Mouse (Mus musculus): ENCODE measurements around the gene Prkn. TPM values are rescaled to one million over a fixed set of nuclear protein-coding genes. Genes with fewer than 3 reads are reported as not detected.

Gene Prkn
- polyA plus RNA-seq, 1 experiment = 1.00 TPM

DNA sequence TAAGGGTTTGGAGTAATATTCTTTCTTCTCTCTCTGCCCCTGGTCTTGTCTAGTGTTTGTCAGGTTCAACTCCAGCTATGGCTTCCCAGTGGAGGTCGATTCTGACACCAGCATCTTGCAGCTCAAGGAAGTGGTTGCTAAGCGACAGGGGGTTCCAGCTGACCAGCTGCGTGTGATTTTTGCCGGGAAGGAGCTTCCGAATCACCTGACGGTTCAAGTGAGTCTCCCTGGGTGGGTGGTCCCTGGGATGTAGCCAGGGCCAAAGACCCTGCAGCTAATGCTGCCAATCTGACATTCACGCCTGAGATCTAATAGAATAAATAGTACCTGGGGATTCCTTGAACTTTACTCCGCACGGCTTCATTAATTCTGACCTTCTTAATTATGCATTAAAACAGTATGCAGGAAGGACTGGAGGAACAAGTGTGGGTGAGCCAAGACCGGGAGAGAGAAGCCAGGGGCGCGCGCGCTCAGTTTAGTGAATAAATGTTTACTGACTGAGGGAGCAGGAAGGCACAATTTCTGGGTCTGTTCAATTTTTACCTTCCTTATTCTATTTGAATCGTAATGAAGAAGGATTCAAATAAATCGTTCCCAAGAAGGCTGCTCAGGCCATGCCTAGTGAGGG lies 227.0 kb downstream of the Prkn start:
- no peak for TF ChIP-seq FLI1 (IDR thresholded peaks at IDR 0.05; ENCODE audit: low read length)
- no peak for TF ChIP-seq GATA1 (IDR thresholded peaks at IDR 0.05; ENCODE audit: borderline replicate concordance, low read length)
- H3K27me3 ChIP-seq (replicated peaks) = no peaks in the 10 kb centered on the region
- H3K4me1 ChIP-seq = no peaks in the 10 kb centered on the region
- no peaks in the 10 kb centered on the region for H3K9me3 ChIP-seq
- no peak overlapping the region for H3K4me3 ChIP-seq (replicated peaks)
- no peaks in the 10 kb centered on the region for H3K36me3 ChIP-seq (replicated peaks; ENCODE audit: low read length)

DNA sequence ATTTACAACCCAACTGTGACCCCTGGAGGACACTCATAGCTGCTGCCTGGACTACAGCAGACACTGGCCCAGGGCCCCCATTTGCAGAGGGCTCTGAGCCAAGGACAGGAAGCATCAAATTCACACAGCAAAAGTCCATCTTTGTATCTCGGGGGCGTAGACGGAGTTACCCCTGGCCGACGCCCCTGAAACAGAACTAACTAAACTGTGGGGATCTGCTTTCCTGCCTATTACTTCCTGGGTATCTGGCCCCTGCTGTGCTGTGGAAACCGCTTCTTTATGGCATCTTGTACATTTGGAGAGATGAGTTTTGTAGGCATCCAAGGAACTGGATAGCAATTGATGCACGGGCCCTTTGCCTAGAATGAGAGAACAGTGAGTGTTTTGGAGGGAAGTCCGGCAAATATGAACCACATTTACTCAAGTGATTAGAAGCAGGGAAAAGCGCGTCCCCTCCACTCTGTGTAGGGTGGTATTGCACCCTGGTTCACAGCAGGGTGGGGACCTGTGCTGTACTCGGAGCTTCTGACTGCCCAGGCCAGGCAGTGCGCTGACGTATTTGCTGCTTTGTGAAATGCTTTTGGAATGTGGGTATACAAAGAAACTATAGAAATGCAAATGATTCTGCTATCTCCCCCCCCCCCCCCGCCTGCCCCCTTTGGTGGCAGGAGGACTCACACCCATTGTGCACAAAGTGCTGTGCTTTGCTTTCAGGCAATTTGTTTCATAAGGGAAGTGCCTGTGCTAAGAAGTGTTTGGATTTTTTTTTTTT lies 227.7 kb downstream of the Prkn start:
- H3K4me1 ChIP-seq = no peaks in the 10 kb centered on the region
- TF ChIP-seq FLI1 (IDR thresholded peaks at IDR 0.05; ENCODE audit: low read length) = no peak
- TF ChIP-seq GATA1 (IDR thresholded peaks at IDR 0.05; ENCODE audit: borderline replicate concordance, low read length) = no peak
- no peak overlapping the region for H3K4me3 ChIP-seq (replicated peaks)
- no peaks in the 10 kb centered on the region for H3K36me3 ChIP-seq (replicated peaks; ENCODE audit: low read length)
- H3K9me3 ChIP-seq = no peaks in the 10 kb centered on the region
- H3K27me3 ChIP-seq (replicated peaks) = no peaks in the 10 kb centered on the region

DNA sequence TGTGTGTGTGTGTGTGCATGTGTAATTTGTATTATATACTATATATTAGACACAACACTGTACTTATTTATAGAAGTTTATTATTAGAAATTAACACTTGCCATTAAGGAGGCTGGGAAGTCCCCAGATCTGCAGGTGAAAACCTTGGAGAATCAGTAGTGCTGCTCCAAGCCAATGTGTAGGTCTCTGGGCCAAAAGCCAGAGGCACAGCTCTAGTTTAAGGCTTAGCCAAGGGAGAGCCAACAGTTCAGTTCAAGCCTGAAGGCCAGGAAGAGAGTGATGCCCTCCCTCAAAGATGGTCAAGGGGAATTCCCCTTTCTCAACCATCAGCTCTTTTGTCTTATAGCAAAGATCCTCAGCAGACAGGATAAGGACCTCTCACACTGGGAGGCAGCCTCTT lies 230.8 kb downstream of the Prkn start:
- no peaks in the 10 kb centered on the region for H3K4me1 ChIP-seq
- H3K9me3 ChIP-seq = no peaks in the 10 kb centered on the region
- no peak overlapping the region for H3K4me3 ChIP-seq (replicated peaks)
- no peak for TF ChIP-seq GATA1 (IDR thresholded peaks at IDR 0.05; ENCODE audit: borderline replicate concordance, low read length)
- TF ChIP-seq FLI1 (IDR thresholded peaks at IDR 0.05; ENCODE audit: low read length) = no peak
- no peaks in the 10 kb centered on the region for H3K27me3 ChIP-seq (replicated peaks)
- no peaks in the 10 kb centered on the region for H3K36me3 ChIP-seq (replicated peaks; ENCODE audit: low read length)

DNA sequence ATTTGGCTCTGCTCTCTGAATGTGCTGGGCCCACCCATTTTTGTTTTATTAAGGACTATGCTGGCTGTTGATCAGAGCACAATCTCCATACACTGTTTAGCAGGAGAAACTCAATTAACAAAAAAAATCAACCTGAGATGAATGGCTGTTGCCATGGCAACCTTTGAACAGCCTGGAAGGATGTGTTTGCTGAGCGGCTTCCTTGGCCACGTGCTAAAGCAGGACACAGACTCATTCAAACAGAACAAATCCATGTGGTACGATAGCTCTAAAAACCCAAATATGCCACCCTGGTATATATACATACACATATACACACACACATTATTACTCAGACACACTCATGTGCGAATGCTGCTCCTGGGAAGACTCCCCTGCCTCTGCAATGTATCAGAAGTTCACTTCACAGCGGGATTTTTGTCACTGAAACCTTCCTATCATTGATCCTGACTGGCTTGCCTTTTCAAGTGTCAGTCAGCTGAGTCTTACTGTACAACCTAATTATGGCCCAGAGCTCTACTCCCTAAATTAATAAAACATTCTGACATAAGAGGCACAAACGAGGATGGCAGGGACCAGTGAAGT lies 236.2 kb downstream of the Prkn start:
- Histone ChIP-seq H3K4me3 (replicated peaks) (no peak overlapping the region), H3K9me3 (no peaks in the 10 kb centered on the region), H3K27me3 (replicated peaks) (no peaks in the 10 kb centered on the region), H3K36me3 (replicated peaks; ENCODE audit: low read length) (no peaks in the 10 kb centered on the region), H3K4me1 (no peaks in the 10 kb centered on the region)
- no peak for TF ChIP-seq FLI1 (IDR thresholded peaks at IDR 0.05; ENCODE audit: low read length)
- no peak for TF ChIP-seq GATA1 (IDR thresholded peaks at IDR 0.05; ENCODE audit: borderline replicate concordance, low read length)

DNA sequence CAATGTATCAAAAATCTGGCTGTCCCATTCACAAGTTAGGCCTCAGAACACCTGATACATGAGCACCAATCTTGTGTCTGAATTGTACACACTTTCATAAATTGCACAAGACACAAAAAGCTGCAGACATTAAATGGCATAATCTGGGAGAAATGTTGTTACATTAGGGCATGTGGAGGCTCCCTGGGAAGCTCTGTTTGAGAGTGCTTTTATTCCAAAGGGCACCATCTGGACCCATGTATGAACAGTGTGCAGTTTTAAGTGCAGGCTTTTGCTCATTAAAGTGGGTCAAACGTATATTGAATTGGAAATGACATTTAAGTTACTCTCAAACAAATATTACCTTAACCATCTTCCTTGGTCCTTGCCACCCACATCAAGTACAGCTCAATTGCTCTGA lies 246.3 kb downstream of the Prkn start:
- H3K4me1 ChIP-seq = no peaks in the 10 kb centered on the region
- no peak overlapping the region for H3K4me3 ChIP-seq (replicated peaks)
- H3K9me3 ChIP-seq = no peaks in the 10 kb centered on the region
- TF ChIP-seq GATA1 (IDR thresholded peaks at IDR 0.05; ENCODE audit: borderline replicate concordance, low read length) = no peak
- TF ChIP-seq FLI1 (IDR thresholded peaks at IDR 0.05; ENCODE audit: low read length) = no peak
- no peaks in the 10 kb centered on the region for H3K36me3 ChIP-seq (replicated peaks; ENCODE audit: low read length)
- no peaks in the 10 kb centered on the region for H3K27me3 ChIP-seq (replicated peaks)

DNA sequence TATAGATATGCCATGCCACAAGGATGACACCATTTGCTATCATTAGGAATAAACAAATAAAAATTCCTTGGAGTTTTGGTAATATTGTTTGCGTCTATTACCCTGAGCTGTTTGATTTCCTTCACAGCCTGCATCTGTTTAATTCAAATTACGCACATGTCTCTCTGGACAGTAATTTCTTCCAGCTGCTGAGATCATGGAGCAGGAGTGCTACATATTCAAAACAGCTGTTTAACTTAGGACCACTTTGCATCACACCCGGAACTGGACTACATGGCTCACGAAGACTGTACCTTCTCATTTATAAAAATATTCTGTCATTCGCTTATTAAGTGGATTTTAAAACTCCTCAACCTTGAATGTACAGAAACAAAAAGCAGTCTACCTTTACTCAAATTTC lies 246.9 kb downstream of the Prkn start:
- no peak for TF ChIP-seq FLI1 (IDR thresholded peaks at IDR 0.05; ENCODE audit: low read length)
- TF ChIP-seq GATA1 (IDR thresholded peaks at IDR 0.05; ENCODE audit: borderline replicate concordance, low read length) = no peak
- H3K9me3 ChIP-seq = no peaks in the 10 kb centered on the region
- H3K27me3 ChIP-seq (replicated peaks) = no peaks in the 10 kb centered on the region
- H3K4me1 ChIP-seq = no peaks in the 10 kb centered on the region
- H3K4me3 ChIP-seq (replicated peaks) = no peak overlapping the region
- no peaks in the 10 kb centered on the region for H3K36me3 ChIP-seq (replicated peaks; ENCODE audit: low read length)

DNA sequence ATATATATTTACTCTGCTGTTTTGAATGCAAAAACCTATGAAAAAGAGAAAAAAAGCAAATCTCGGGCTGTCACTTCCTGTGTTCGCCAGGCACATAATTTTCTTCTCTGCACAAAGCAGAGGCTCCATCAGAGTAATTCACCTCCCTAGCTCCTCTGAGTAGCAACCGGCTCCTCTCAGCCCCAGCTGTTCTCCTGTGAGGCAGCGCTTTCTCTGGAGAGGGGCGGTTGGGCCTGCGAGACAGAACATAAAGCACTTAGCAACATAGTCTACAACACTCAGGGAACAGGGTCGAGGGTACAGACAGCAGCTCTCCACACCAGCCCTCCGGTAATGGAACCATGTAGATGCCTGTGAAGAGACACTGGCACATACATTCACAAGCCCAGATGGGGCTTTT lies 247.6 kb downstream of the Prkn start:
- Histone ChIP-seq H3K4me1 (no peaks in the 10 kb centered on the region), H3K9me3 (peaks cover 3% of the 10 kb centered on the region; the same call in 1 of the 2 replicates), H3K27me3 (replicated peaks) (no peaks in the 10 kb centered on the region), H3K4me3 (replicated peaks) (no peak overlapping the region), H3K36me3 (replicated peaks; ENCODE audit: low read length) (no peaks in the 10 kb centered on the region)
- TF ChIP-seq GATA1 (IDR thresholded peaks at IDR 0.05; ENCODE audit: borderline replicate concordance, low read length) (no peak), FLI1 (IDR thresholded peaks at IDR 0.05; ENCODE audit: low read length) (no peak)

DNA sequence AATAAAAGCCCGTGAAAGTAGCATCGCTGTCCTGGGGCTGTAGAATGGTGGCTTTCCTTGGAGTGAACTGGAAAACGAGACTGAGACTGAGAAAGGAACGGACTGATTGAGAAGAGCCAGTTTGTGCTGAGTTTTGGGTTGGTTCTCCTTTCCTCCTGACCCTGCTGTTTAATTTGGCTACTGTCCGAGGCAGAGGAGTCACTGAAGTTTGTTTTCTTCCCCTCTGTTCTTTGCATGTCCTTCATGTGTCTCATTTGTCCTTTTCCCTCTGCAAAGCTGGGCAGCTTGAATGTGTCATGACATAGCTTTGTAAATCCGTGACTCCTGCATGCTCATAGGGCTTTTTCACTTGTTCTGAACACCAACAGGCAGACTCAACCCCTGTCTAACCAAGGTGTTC lies 249.2 kb downstream of the Prkn start:
- TF ChIP-seq FLI1 (IDR thresholded peaks at IDR 0.05; ENCODE audit: low read length) = no peak
- TF ChIP-seq GATA1 (IDR thresholded peaks at IDR 0.05; ENCODE audit: borderline replicate concordance, low read length) = no peak
- Histone ChIP-seq H3K9me3 (peaks cover 6% of the 10 kb centered on the region; the same call in 1 of the 2 replicates), H3K4me1 (no peaks in the 10 kb centered on the region), H3K4me3 (replicated peaks) (no peak overlapping the region), H3K27me3 (replicated peaks) (no peaks in the 10 kb centered on the region), H3K36me3 (replicated peaks; ENCODE audit: low read length) (no peaks in the 10 kb centered on the region)

DNA sequence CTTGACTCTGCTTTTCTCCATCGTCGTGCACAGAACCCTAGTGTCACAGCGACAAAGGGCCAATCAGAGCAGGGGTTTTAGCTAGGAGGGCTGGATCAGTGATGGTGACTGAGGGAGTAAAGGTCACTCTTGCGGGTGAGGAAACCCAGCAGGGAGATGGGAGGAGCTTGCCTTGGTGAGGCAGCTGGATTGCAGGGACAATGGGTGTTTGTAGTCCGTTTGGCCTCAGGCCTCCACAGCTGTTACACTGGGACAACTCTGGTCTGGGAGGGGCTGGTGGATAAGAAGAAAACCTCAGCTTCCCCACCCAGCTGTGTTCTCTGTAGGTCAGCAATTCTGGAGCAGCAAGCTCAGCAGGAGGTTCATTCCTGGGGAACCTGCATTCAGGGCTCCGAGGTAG lies 252.7 kb downstream of the Prkn start:
- H3K4me1 ChIP-seq = no peaks in the 10 kb centered on the region
- no peaks in the 10 kb centered on the region for H3K27me3 ChIP-seq (replicated peaks)
- no peak overlapping the region for H3K4me3 ChIP-seq (replicated peaks)
- TF ChIP-seq FLI1 (IDR thresholded peaks at IDR 0.05; ENCODE audit: low read length) = no peak
- TF ChIP-seq GATA1 (IDR thresholded peaks at IDR 0.05; ENCODE audit: borderline replicate concordance, low read length) = no peak
- H3K9me3 ChIP-seq = peaks cover 6% of the 10 kb centered on the region; the same call in 1 of the 2 replicates
- no peaks in the 10 kb centered on the region for H3K36me3 ChIP-seq (replicated peaks; ENCODE audit: low read length)

DNA sequence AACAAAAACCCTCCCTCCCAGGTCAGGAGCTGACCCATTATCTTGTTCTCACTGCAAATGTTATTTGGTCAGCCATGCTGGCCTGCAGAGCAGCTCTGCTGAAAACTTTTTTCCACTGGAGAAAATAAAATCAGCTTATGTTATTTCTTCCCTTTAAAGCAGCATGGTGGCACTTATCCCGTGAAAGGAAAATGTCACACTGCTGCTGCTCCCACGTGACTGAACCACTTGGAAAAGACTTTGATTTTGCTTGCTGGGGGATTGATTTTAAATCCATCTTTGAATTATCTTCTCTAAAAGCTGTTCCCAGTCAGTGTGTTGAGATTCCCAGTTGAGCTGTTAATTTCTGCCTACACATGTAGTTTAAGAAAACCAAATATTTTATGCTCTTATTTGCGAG lies 253.1 kb downstream of the Prkn start:
- Histone ChIP-seq H3K36me3 (replicated peaks; ENCODE audit: low read length) (no peaks in the 10 kb centered on the region), H3K9me3 (peaks cover 6% of the 10 kb centered on the region; the same call in 1 of the 2 replicates), H3K27me3 (replicated peaks) (no peaks in the 10 kb centered on the region), H3K4me3 (replicated peaks) (no peak overlapping the region), H3K4me1 (no peaks in the 10 kb centered on the region)
- no peak for TF ChIP-seq FLI1 (IDR thresholded peaks at IDR 0.05; ENCODE audit: low read length)
- TF ChIP-seq GATA1 (IDR thresholded peaks at IDR 0.05; ENCODE audit: borderline replicate concordance, low read length) = no peak
